Mouse (Mus musculus): Measurements from ENCODE around the gene Nusap1. TPM values are rescaled to one million over a fixed set of nuclear protein-coding genes. Genes with fewer than 3 reads are reported as not detected.
"Not testable (repeated sequence)": the region's sequence is repeated elsewhere in the genome, so short reads cannot be mapped to it uniquely, and the experiment has no call there.

Nusap1 gene
- polyA plus RNA-seq, 1 experiment from 2014 or later: 56.4 TPM

- Histone ChIP-seq H3K4me3 (ENCODE audit: low read depth, low read length) (peak overlapping the region; percentile 91), H3K27ac (ENCODE audit: low read depth, low read length) (peak overlapping the region; percentile 97), H3K9ac (ENCODE audit: low read depth, low read length) (peak overlapping the region; percentile 98), H3K4me1 (ENCODE audit: control insufficient read depth, insufficient read depth, low read length) (peaks cover 8% of the 10 kb centered on the region), H3K4me2 (peak overlapping the region; percentile 66), H3K27me3 (ENCODE audit: control insufficient read depth, insufficient read depth, low read length) (no peaks in the 10 kb centered on the region), H3K36me3 (ENCODE audit: control insufficient read depth, insufficient read depth, low read length) (peaks cover 15% of the 10 kb centered on the region), H3K9me3 (replicated peaks; ENCODE audit: control insufficient read depth, low read length) (no peaks in the 10 kb centered on the region)
- peak; percentile 94 for ATAC-seq (replicated peaks; ENCODE audit: insufficient number of reproducible peaks, low FRiP score, low TSS enrichment)
- under 1% methylated on average over 58 of the region's 61 CpGs for WGBS (ENCODE audit: insufficient replicate concordance)
Measured at GRCm38 (mm10) chr2:119594113-119594981, 23.8 kb upstream of the Nusap1 start.

GRCm38 (mm10) chr2:119595308-119595707 is 22.8 kb upstream of the Nusap1 start:
- Histone ChIP-seq H3K36me3 (ENCODE audit: control insufficient read depth, insufficient read depth, low read length) (peaks cover 18% of the 10 kb centered on the region), H3K4me2 (peak overlapping the region; percentile 66), H3K27me3 (ENCODE audit: control insufficient read depth, insufficient read depth, low read length) (no peaks in the 10 kb centered on the region), H3K4me1 (ENCODE audit: control insufficient read depth, insufficient read depth, low read length) (peaks cover 8% of the 10 kb centered on the region), H3K9me3 (replicated peaks; ENCODE audit: control insufficient read depth, low read length) (no peaks in the 10 kb centered on the region), H3K27ac (ENCODE audit: low read depth, low read length) (no peak overlapping the region), H3K9ac (ENCODE audit: low read depth, low read length) (peak overlapping the region; percentile 98), H3K4me3 (ENCODE audit: low read depth, low read length) (peak overlapping the region; percentile 91)
- WGBS (ENCODE audit: insufficient replicate concordance): 34% methylated on average over 4 of the region's 4 CpGs
- no peak for ATAC-seq (replicated peaks; ENCODE audit: insufficient number of reproducible peaks, low FRiP score, low TSS enrichment)

- H3K9me3 ChIP-seq (replicated peaks; ENCODE audit: control insufficient read depth, low read length): no peaks in the 10 kb centered on the region
- 87% methylated on average over 8 of the region's 8 CpGs for WGBS (ENCODE audit: insufficient replicate concordance)
- no peak overlapping the region for H3K27ac ChIP-seq (ENCODE audit: low read depth, low read length)
- no peak overlapping the region for H3K4me2 ChIP-seq
- H3K27me3 ChIP-seq (ENCODE audit: control insufficient read depth, insufficient read depth, low read length): no peaks in the 10 kb centered on the region
- H3K36me3 ChIP-seq (ENCODE audit: control insufficient read depth, insufficient read depth, low read length): peaks cover 15% of the 10 kb centered on the region
- ATAC-seq (replicated peaks; ENCODE audit: insufficient number of reproducible peaks, low FRiP score, low TSS enrichment): no peak
- peaks cover 8% of the 10 kb centered on the region for H3K4me1 ChIP-seq (ENCODE audit: control insufficient read depth, insufficient read depth, low read length)
- no peak overlapping the region for H3K9ac ChIP-seq (ENCODE audit: low read depth, low read length)
- H3K4me3 ChIP-seq (ENCODE audit: low read depth, low read length): no peak overlapping the region
Measured at GRCm38 (mm10) chr2:119596781-119597330, 21.2 kb upstream of the Nusap1 start.

GRCm38 (mm10) chr2:119601027-119601426 is 17.1 kb upstream of the Nusap1 start:
- H3K9ac ChIP-seq (ENCODE audit: low read depth, low read length): no peak overlapping the region
- no peak overlapping the region for H3K27ac ChIP-seq (ENCODE audit: low read depth, low read length)
- H3K4me3 ChIP-seq (ENCODE audit: low read depth, low read length): no peak overlapping the region
- peaks cover 15% of the 10 kb centered on the region for H3K36me3 ChIP-seq (ENCODE audit: control insufficient read depth, insufficient read depth, low read length)
- H3K4me2 ChIP-seq: no peak overlapping the region
- H3K27me3 ChIP-seq (ENCODE audit: control insufficient read depth, insufficient read depth, low read length): no peaks in the 10 kb centered on the region
- ATAC-seq (replicated peaks; ENCODE audit: insufficient number of reproducible peaks, low FRiP score, low TSS enrichment): no peak
- peaks cover 18% of the 10 kb centered on the region for H3K4me1 ChIP-seq (ENCODE audit: control insufficient read depth, insufficient read depth, low read length)
- 89% methylated on average over 4 of the region's 4 CpGs for WGBS (ENCODE audit: insufficient replicate concordance)
- no peaks in the 10 kb centered on the region for H3K9me3 ChIP-seq (replicated peaks; ENCODE audit: control insufficient read depth, low read length)

GRCm38 (mm10) chr2:119601575-119601974 is 16.5 kb upstream of the Nusap1 start:
- not testable (repeated sequence) for ATAC-seq (replicated peaks; ENCODE audit: insufficient number of reproducible peaks, low FRiP score, low TSS enrichment); H3K9me3 ChIP-seq (replicated peaks; ENCODE audit: control insufficient read depth, low read length); H3K9ac ChIP-seq (ENCODE audit: low read depth, low read length); H3K27me3 ChIP-seq (ENCODE audit: control insufficient read depth, insufficient read depth, low read length); H3K27ac ChIP-seq (ENCODE audit: low read depth, low read length); H3K4me2 ChIP-seq; H3K4me3 ChIP-seq (ENCODE audit: low read depth, low read length)
- 42% methylated on average over 3 of the region's 3 CpGs for WGBS (ENCODE audit: insufficient replicate concordance)
- H3K36me3 ChIP-seq (ENCODE audit: control insufficient read depth, insufficient read depth, low read length): peaks cover 14% of the 10 kb centered on the region
- H3K4me1 ChIP-seq (ENCODE audit: control insufficient read depth, insufficient read depth, low read length): peaks cover 15% of the 10 kb centered on the region

- 0 out of 2 replicates have a peak overlapping the region, but pooled peaks have one; percentile 15 for H3K27ac ChIP-seq (ENCODE audit: low read depth, low read length)
- no peaks in the 10 kb centered on the region for H3K9me3 ChIP-seq (replicated peaks; ENCODE audit: control insufficient read depth, low read length)
- H3K4me2 ChIP-seq: no peak overlapping the region
- H3K4me3 ChIP-seq (ENCODE audit: low read depth, low read length): no peak overlapping the region
- peaks cover 15% of the 10 kb centered on the region for H3K4me1 ChIP-seq (ENCODE audit: control insufficient read depth, insufficient read depth, low read length)
- H3K27me3 ChIP-seq (ENCODE audit: control insufficient read depth, insufficient read depth, low read length): no peaks in the 10 kb centered on the region
- H3K36me3 ChIP-seq (ENCODE audit: control insufficient read depth, insufficient read depth, low read length): peaks cover 10% of the 10 kb centered on the region
- no peak for ATAC-seq (replicated peaks; ENCODE audit: insufficient number of reproducible peaks, low FRiP score, low TSS enrichment)
- 41% methylated on average over 1 of the region's 1 CpGs for WGBS (ENCODE audit: insufficient replicate concordance)
- H3K9ac ChIP-seq (ENCODE audit: low read depth, low read length): no peak overlapping the region
Measured at GRCm38 (mm10) chr2:119602488-119602887, 15.6 kb upstream of the Nusap1 start.

GRCm38 (mm10) chr2:119603909-119604308 is 14.2 kb upstream of the Nusap1 start:
- H3K9ac ChIP-seq (ENCODE audit: low read depth, low read length): no peak overlapping the region
- no peak for ATAC-seq (replicated peaks; ENCODE audit: insufficient number of reproducible peaks, low FRiP score, low TSS enrichment)
- no peak overlapping the region for H3K4me3 ChIP-seq (ENCODE audit: low read depth, low read length)
- peaks cover 15% of the 10 kb centered on the region for H3K4me1 ChIP-seq (ENCODE audit: control insufficient read depth, insufficient read depth, low read length)
- H3K9me3 ChIP-seq (replicated peaks; ENCODE audit: control insufficient read depth, low read length): no peaks in the 10 kb centered on the region
- H3K27ac ChIP-seq (ENCODE audit: low read depth, low read length): no peak overlapping the region
- H3K36me3 ChIP-seq (ENCODE audit: control insufficient read depth, insufficient read depth, low read length): peaks cover 14% of the 10 kb centered on the region
- H3K27me3 ChIP-seq (ENCODE audit: control insufficient read depth, insufficient read depth, low read length): no peaks in the 10 kb centered on the region
- H3K4me2 ChIP-seq: no peak overlapping the region
- 21% methylated on average over 2 of the region's 2 CpGs for WGBS (ENCODE audit: insufficient replicate concordance)

- no peak overlapping the region for H3K4me2 ChIP-seq
- H3K9ac ChIP-seq (ENCODE audit: low read depth, low read length): no peak overlapping the region
- peaks cover 15% of the 10 kb centered on the region for H3K4me1 ChIP-seq (ENCODE audit: control insufficient read depth, insufficient read depth, low read length)
- H3K36me3 ChIP-seq (ENCODE audit: control insufficient read depth, insufficient read depth, low read length): peaks cover 14% of the 10 kb centered on the region
- H3K9me3 ChIP-seq (replicated peaks; ENCODE audit: control insufficient read depth, low read length): no peaks in the 10 kb centered on the region
- WGBS (ENCODE audit: insufficient replicate concordance): 85% methylated on average over 6 of the region's 6 CpGs
- ATAC-seq (replicated peaks; ENCODE audit: insufficient number of reproducible peaks, low FRiP score, low TSS enrichment): no peak
- no peak overlapping the region for H3K27ac ChIP-seq (ENCODE audit: low read depth, low read length)
- no peaks in the 10 kb centered on the region for H3K27me3 ChIP-seq (ENCODE audit: control insufficient read depth, insufficient read depth, low read length)
- no peak overlapping the region for H3K4me3 ChIP-seq (ENCODE audit: low read depth, low read length)
Measured at GRCm38 (mm10) chr2:119605361-119605973, 12.6 kb upstream of the Nusap1 start.
